Mouse (Mus musculus) layer of hippocampus, adult 11-12 months (tissue): ENCODE data around the gene Dtnb.

Source experiments
- DNase-seq: peaks from one replicate; pipeline ENCODE4 v3.0.0; 2022; ENCODE audit warnings: low spot score

Gene Dtnb

GRCm38 (mm10) chr12:3572581-3573397 is 608 bp downstream of the Dtnb start:
- peak; percentile 55 for DNase-seq

- no peak for DNase-seq
These were observed 1.2 kb downstream of the Dtnb start for GRCm38 (mm10) chr12:3573410-3573809.

- no peak for DNase-seq
These were observed 2.5 kb downstream of the Dtnb start for GRCm38 (mm10) chr12:3574670-3575069.

- DNase-seq, result no peak
These were observed 7.9 kb downstream of the Dtnb start for GRCm38 (mm10) chr12:3579958-3580530.

- DNase-seq, result no peak
These were observed 10.4 kb downstream of the Dtnb start for GRCm38 (mm10) chr12:3582604-3583003.

GRCm38 (mm10) chr12:3585525-3585924 is 13.3 kb downstream of the Dtnb start:
- no peak for DNase-seq

GRCm38 (mm10) chr12:3587010-3587409 is 14.8 kb downstream of the Dtnb start:
- DNase-seq, result no peak

GRCm38 (mm10) chr12:3590039-3590438 is 17.9 kb downstream of the Dtnb start:
- DNase-seq, result no peak

- DNase-seq, result no peak
These were observed 19.4 kb downstream of the Dtnb start for GRCm38 (mm10) chr12:3591595-3591994.

GRCm38 (mm10) chr12:3602786-3603185 is 30.6 kb downstream of the Dtnb start:
- DNase-seq, result no peak

GRCm38 (mm10) chr12:3606202-3606601 is 34.0 kb downstream of the Dtnb start:
- DNase-seq, result no peak

GRCm38 (mm10) chr12:3609747-3610146 is 37.6 kb downstream of the Dtnb start:
- no peak for DNase-seq

- DNase-seq, result no peak
These were observed 39.7 kb downstream of the Dtnb start for GRCm38 (mm10) chr12:3611871-3612270.

- no peak for DNase-seq
These were observed 42.9 kb downstream of the Dtnb start for GRCm38 (mm10) chr12:3615041-3615440.

GRCm38 (mm10) chr12:3618144-3619020 is 46.2 kb downstream of the Dtnb start:
- DNase-seq, result no peak

- no peak for DNase-seq
These were observed 46.8 kb downstream of the Dtnb start for GRCm38 (mm10) chr12:3619021-3619367.

GRCm38 (mm10) chr12:3626880-3627279 is 54.7 kb downstream of the Dtnb start:
- DNase-seq, result no peak

- no peak for DNase-seq
These were observed 69.8 kb downstream of the Dtnb start for GRCm38 (mm10) chr12:3641931-3642330.

GRCm38 (mm10) chr12:3656799-3657198 is 84.6 kb downstream of the Dtnb start:
- no peak for DNase-seq

GRCm38 (mm10) chr12:3657234-3657633 is 85.1 kb downstream of the Dtnb start:
- DNase-seq, result no peak

- no peak for DNase-seq
These were observed 85.6 kb downstream of the Dtnb start for GRCm38 (mm10) chr12:3657786-3658185.

- no peak for DNase-seq
These were observed 87.6 kb downstream of the Dtnb start for GRCm38 (mm10) chr12:3659554-3660311.
